9 mouse cellular contexts compared by ENCODE assay signal in genomic region chr3:96563911-96564632, GRCm38 (mm10). TPM values are rescaled to one million over a fixed set of nuclear protein-coding genes. Genes with fewer than 3 reads are reported as not detected.
DNase-seq lines count a peak whose midpoint lies in the region; ATAC-seq and TF ChIP-seq lines count a peak whose summit lies in the region.
"Had no signal": no experiment of that assay in that cellular context is flagged by ENCODE, and none has a peak within 500 bp of the region (broad histone marks: within the 10 kb centered on the region; RNA-seq: fewer than 3 reads in every experiment).

No protein-coding gene starts in this region.

- WGBS in embryonic facial prominence, embryonic 12.5 days: 66% methylated on average over 10 of the region's 10 CpGs
- whole genome bisulfite sequencing in kidney, postnatal 0 days: 26% methylated on average over 10 of the region's 10 CpGs

- no peak overlapping the region for H3K4me3 ChIP-seq in embryonic facial prominence, embryonic 12.5 days
- no peak overlapping the region for H3K4me3 ChIP-seq in kidney, postnatal 0 days (replicated peaks; ENCODE audit: low read depth, low read length)

- no peak overlapping the region for H3K9ac ChIP-seq in embryonic facial prominence, embryonic 12.5 days
- H3K9ac ChIP-seq in kidney, postnatal 0 days (ENCODE audit: low read depth, low read length): no peak overlapping the region

- TF ChIP-seq CTCF in kidney, postnatal 0 days (IDR thresholded peaks at IDR 0.05; ENCODE audit: low read depth): no peak

- 0 out of 2 replicates have a peak overlapping the region, but pooled peaks have one; percentile 7 for H3K4me2 ChIP-seq in embryonic facial prominence, embryonic 12.5 days (replicated peaks)
- peak overlapping the region; percentile 4; the same call in 1 of the 2 replicates for H3K4me2 ChIP-seq in kidney, postnatal 0 days (ENCODE audit: low read length)

- peak; percentile 97 for DNase-seq in heart, adult 11 months
- DNase-seq in heart, adult 8-10 months (ENCODE audit: low spot score): no peak
- DNase-seq in kidney, postnatal 0 days (ENCODE audit: low spot score): peak; percentile 59
- peak; percentile 83 for DNase-seq in lung, postnatal 36 days
- DNase-seq in right cerebral cortex, postnatal 4 days: no peak
- DNase-seq in layer of hippocampus, postnatal 14 days (ENCODE audit: low spot score in 2 of 2): no peak

- peaks cover 21% of the 10 kb centered on the region for H3K36me3 ChIP-seq in embryonic facial prominence, embryonic 12.5 days
- H3K36me3 ChIP-seq in kidney, postnatal 0 days (ENCODE audit: insufficient read depth, low read length): peaks cover 21% of the 10 kb centered on the region

- H3K9me3 ChIP-seq in embryonic facial prominence, embryonic 12.5 days: no peaks in the 10 kb centered on the region
- H3K9me3 ChIP-seq in kidney, postnatal 0 days (replicated peaks; ENCODE audit: low read length): no peaks in the 10 kb centered on the region

- ATAC-seq in embryonic facial prominence, embryonic 12.5 days (ENCODE audit: insufficient number of reproducible peaks, insufficient read depth, low FRiP score, low TSS enrichment): no peak
- ATAC-seq in kidney, postnatal 0 days (replicated peaks; ENCODE audit: low FRiP score, low read depth): peak; percentile 30; the same call in 1 of the 2 replicates
- ATAC-seq in inflammation-experienced regulatory T-cells, adult 6 months: no peak

- peak overlapping the region; percentile 50; the same call in 1 of the 2 replicates for H3K27ac ChIP-seq in embryonic facial prominence, embryonic 12.5 days
- H3K27ac ChIP-seq in kidney, postnatal 0 days: peak overlapping the region; percentile 86

- H3K4me1 ChIP-seq in embryonic facial prominence, embryonic 12.5 days: peaks cover 25% of the 10 kb centered on the region
- H3K4me1 ChIP-seq in kidney, postnatal 0 days (replicated peaks; ENCODE audit: insufficient read depth, low read length): peaks cover 16% of the 10 kb centered on the region

- no peaks in the 10 kb centered on the region for H3K27me3 ChIP-seq in embryonic facial prominence, embryonic 12.5 days
- H3K27me3 ChIP-seq in kidney, postnatal 0 days (ENCODE audit: insufficient read depth, low read length): no peaks in the 10 kb centered on the region

RNA-seq across cellular contexts. Expression of gene Txnip, which starts 6.3 kb away (rescaled TPM):
- 100 to 1,000 TPM; 346 to 908 (median 654) TPM for total RNA-seq in heart, adult 8-10 months (2022)
- polyA plus RNA-seq in embryonic facial prominence, embryonic 12.5 days (2016; fragmentation: Nextera tagmentation; extraction: Ambion mirVana): 75.8 and 80.8 TPM in 2 replicates
- 241 and 254 TPM in 2 replicates for polyA plus RNA-seq in kidney, postnatal 0 days (2015; fragmentation: Nextera tagmentation; extraction: Ambion mirVana)
- total RNA-seq in layer of hippocampus, postnatal 14 days (2021): 10 to 100 TPM; 48.3 to 49.8 TPM
- 100 to 1,000 TPM; 160 to 366 (median 354) TPM for polyA plus RNA-seq in inflammation-experienced regulatory T-cells, adult 6 months (2017; shearing (Covaris generic))

RNA-seq across cellular contexts. Expression of gene Gm16253, which starts 12.7 kb away (rescaled TPM):
- 1 to 10 TPM in 3 of 4 experiments, not detected in 1; 2.5 to 3.3 (median 3.2) TPM for total RNA-seq in heart, adult 8-10 months (2022)
- 2.1 and 2.4 TPM in 2 replicates for polyA plus RNA-seq in embryonic facial prominence, embryonic 12.5 days (2016; fragmentation: Nextera tagmentation; extraction: Ambion mirVana)
- not detected in 2 replicates for polyA plus RNA-seq in kidney, postnatal 0 days (2015; fragmentation: Nextera tagmentation; extraction: Ambion mirVana)
- total RNA-seq in layer of hippocampus, postnatal 14 days (2021): not detected
- 1 to 10 TPM in 1 of 3 experiments, not detected in 2; 2.1 TPM for polyA plus RNA-seq in inflammation-experienced regulatory T-cells, adult 6 months (2017; shearing (Covaris generic))
- total RNA-seq: neutrophil, adult 5-6 weeks had no signal

RNA-seq across cellular contexts. Expression of gene Polr3gl, which starts 29.9 kb away (rescaled TPM):
- 10 to 100 TPM; 31.7 to 35.2 (median 34.7) TPM for total RNA-seq in heart, adult 8-10 months (2022)
- polyA plus RNA-seq in embryonic facial prominence, embryonic 12.5 days (2016; fragmentation: Nextera tagmentation; extraction: Ambion mirVana): 49.8 and 52.1 TPM in 2 replicates
- 26.0 and 28.2 TPM in 2 replicates for polyA plus RNA-seq in kidney, postnatal 0 days (2015; fragmentation: Nextera tagmentation; extraction: Ambion mirVana)
- total RNA-seq in layer of hippocampus, postnatal 14 days (2021): 10 to 100 TPM; 26.7 to 29.7 TPM
- 10 to 100 TPM; 26.9 to 48.9 (median 33.8) TPM for polyA plus RNA-seq in inflammation-experienced regulatory T-cells, adult 6 months (2017; shearing (Covaris generic))

RNA-seq across cellular contexts. Expression of gene Ankrd34a, which starts 32.4 kb away (rescaled TPM):
- total RNA-seq in heart, adult 8-10 months (2022): 1 to 10 TPM; 1.1 to 2.5 (median 2.0) TPM
- polyA plus RNA-seq in embryonic facial prominence, embryonic 12.5 days (2016; fragmentation: Nextera tagmentation; extraction: Ambion mirVana): 2.1 and 2.3 TPM in 2 replicates
- 1.2 and 1.3 TPM in 2 replicates for polyA plus RNA-seq in kidney, postnatal 0 days (2015; fragmentation: Nextera tagmentation; extraction: Ambion mirVana)
- 10 to 100 TPM; 45.9 to 51.8 TPM for total RNA-seq in layer of hippocampus, postnatal 14 days (2021)
- polyA plus RNA-seq in inflammation-experienced regulatory T-cells, adult 6 months (2017; shearing (Covaris generic)): under 1 TPM in 1 of 3 experiments, not detected in 2; 0.17 TPM
- total RNA-seq: neutrophil, adult 5-6 weeks had no signal

RNA-seq across cellular contexts. Expression of gene Lix1l, which starts 36.9 kb away (rescaled TPM):
- 10 to 100 TPM; 20.9 to 31.1 (median 25.8) TPM for total RNA-seq in heart, adult 8-10 months (2022)
- polyA plus RNA-seq in embryonic facial prominence, embryonic 12.5 days (2016; fragmentation: Nextera tagmentation; extraction: Ambion mirVana): 6.8 and 8.1 TPM in 2 replicates
- polyA plus RNA-seq in kidney, postnatal 0 days (2015; fragmentation: Nextera tagmentation; extraction: Ambion mirVana): 4.9 and 5.2 TPM in 2 replicates
- total RNA-seq in layer of hippocampus, postnatal 14 days (2021): 10 to 100 TPM; 31.6 to 32.8 TPM
- polyA plus RNA-seq in inflammation-experienced regulatory T-cells, adult 6 months (2017; shearing (Covaris generic)): under 1 TPM; 0.34 to 0.61 (median 0.43) TPM

Comparison
In these comparisons a context has a peak if more than half of its experiments do, and no peak if none do; other contexts are left out.
1. DNase-seq: peak in heart, adult 11 months (single experiment), kidney, postnatal 0 days (single experiment) and lung, postnatal 36 days (single experiment); none in heart, adult 8-10 months (single experiment), right cerebral cortex, postnatal 4 days (single experiment) and layer of hippocampus, postnatal 14 days (0 of 2).